Mouse (Mus musculus) C2C12 (cell line): Measurements from ENCODE around the gene Txnrd2. TPM values are rescaled to one million over a fixed set of nuclear protein-coding genes. Genes with fewer than 3 reads are reported as not detected.

Experiments
- H3K27me3 ChIP-seq: one replicate; pipeline ENCODE4 v1.6.1; 2011; ENCODE audit not compliant: control insufficient read depth, insufficient read depth, insufficient read length
- H3K36me3 ChIP-seq: one replicate; pipeline ENCODE4 v1.6.1; 2011; ENCODE audit not compliant: control insufficient read depth, insufficient read depth
- H3K4me3 ChIP-seq: one replicate; pipeline ENCODE4 v1.5.1; 2011; ENCODE audit warnings: mild to moderate bottlenecking, control low read depth; ENCODE audit not compliant: poor library complexity, insufficient read depth, severe bottlenecking
- H3K79me2 ChIP-seq: one replicate; pipeline ENCODE4 v1.6.1; 2011; ENCODE audit not compliant: control insufficient read depth, insufficient read depth
- H3K79me3 ChIP-seq: one replicate; pipeline ENCODE4 v1.6.1; 2011; ENCODE audit warnings: low read depth, control low read depth
- H3ac ChIP-seq: one replicate; pipeline ENCODE3; 2011; ENCODE audit warnings: low read depth; ENCODE audit not compliant: control insufficient read depth, insufficient read length
- CEBPB ChIP-seq: IDR thresholded peaks from one replicate; pipeline ENCODE4 v1.6.1; 2011; ENCODE audit warnings: low read depth, mild to moderate bottlenecking, control low read depth, moderate library complexity
- CTCF ChIP-seq: IDR thresholded peaks from one replicate; pipeline ENCODE4 v1.5.1; 2011; ENCODE audit not compliant: control insufficient read depth, insufficient read depth, insufficient read length
- FOSL1 ChIP-seq: IDR thresholded peaks from one replicate; pipeline ENCODE4 v1.8.0; 2011; ENCODE audit warnings: mild to moderate bottlenecking, low read length; ENCODE audit not compliant: poor library complexity, insufficient read depth, severe bottlenecking
- MAX ChIP-seq: IDR thresholded peaks from one replicate; pipeline ENCODE4 v1.6.1; 2011; ENCODE audit warnings: mild to moderate bottlenecking, control low read depth
- MYOD1 ChIP-seq: IDR thresholded peaks from one replicate; pipeline ENCODE4 v1.6.1; 2011; ENCODE audit warnings: low read depth; ENCODE audit not compliant: control insufficient read depth, insufficient read length
- MYOG ChIP-seq: IDR thresholded peaks from one replicate; pipeline ENCODE4 v1.6.1; 2011; ENCODE audit not compliant: control insufficient read depth, insufficient read length; ENCODE audit errors: extremely low read depth
- USF1 ChIP-seq: IDR thresholded peaks from one replicate; pipeline ENCODE4 v1.6.1; 2011; ENCODE audit warnings: low read depth, mild to moderate bottlenecking, control low read depth, moderate library complexity
- polyA plus RNA-seq: library from polyadenylated mRNA; unstranded; fragments of >200 nt; fragmentation: generic; extraction: Trizol; gene quantifications from one replicate; pipeline ENCODE4 v1.2.1, GENCODE M21; 2012; ENCODE audit warnings: missing spikeins

Gene Txnrd2
- polyA plus RNA-seq, 1 experiment, result 19.4 TPM

GRCm38 (mm10) chr16:18405876-18406275 lies 20.3 kb upstream of the Txnrd2 start:
- Histone ChIP-seq H3K36me3 (peaks cover 38% of the 10 kb centered on the region), H3K79me3 (no peaks in the 10 kb centered on the region), H3K79me2 (no peaks in the 10 kb centered on the region), H3K27me3 (no peaks in the 10 kb centered on the region), H3K4me3 (no peak overlapping the region), H3ac (no peak overlapping the region)
- TF ChIP-seq CEBPB, result no peak
- TF ChIP-seq USF1, result no peak
- no peak for TF ChIP-seq MYOG
- no peak for TF ChIP-seq CTCF
- TF ChIP-seq MAX, result no peak
- no peak for TF ChIP-seq FOSL1
- TF ChIP-seq MYOD1, result no peak

- TF ChIP-seq MYOG (no peak), CTCF (peak; percentile 87)
- no peaks in the 10 kb centered on the region for H3K27me3 ChIP-seq
- peaks cover 41% of the 10 kb centered on the region for H3K36me3 ChIP-seq
- H3K79me2 ChIP-seq, result no peaks in the 10 kb centered on the region
- H3K79me3 ChIP-seq, result no peaks in the 10 kb centered on the region
- no peak overlapping the region for H3K4me3 ChIP-seq
- H3ac ChIP-seq, result no peak overlapping the region
These were observed 19.9 kb upstream of the Txnrd2 start for GRCm38 (mm10) chr16:18406293-18406692.

- Histone ChIP-seq H3K79me3 (no peaks in the 10 kb centered on the region), H3K36me3 (peaks cover 50% of the 10 kb centered on the region), H3K4me3 (no peak overlapping the region), H3K79me2 (no peaks in the 10 kb centered on the region), H3K27me3 (no peaks in the 10 kb centered on the region), H3ac (no peak overlapping the region)
- TF ChIP-seq CEBPB (no peak), MYOD1 (no peak), MYOG (no peak), CTCF (no peak), FOSL1 (no peak), MAX (no peak), USF1 (no peak)
These were observed 18.3 kb upstream of the Txnrd2 start for GRCm38 (mm10) chr16:18407912-18408311.

GRCm38 (mm10) chr16:18409776-18410175 lies 16.4 kb upstream of the Txnrd2 start:
- Histone ChIP-seq H3ac (no peak overlapping the region), H3K79me3 (peaks cover 5% of the 10 kb centered on the region), H3K79me2 (peaks cover 14% of the 10 kb centered on the region), H3K36me3 (peaks cover 61% of the 10 kb centered on the region), H3K27me3 (no peaks in the 10 kb centered on the region), H3K4me3 (no peak overlapping the region)
- no peak for TF ChIP-seq CTCF
- no peak for TF ChIP-seq USF1
- TF ChIP-seq MYOG, result no peak

GRCm38 (mm10) chr16:18410418-18410817 lies 15.8 kb upstream of the Txnrd2 start:
- H3K36me3 ChIP-seq, result peaks cover 66% of the 10 kb centered on the region
- H3K79me2 ChIP-seq, result peaks cover 21% of the 10 kb centered on the region
- peaks cover 9% of the 10 kb centered on the region for H3K79me3 ChIP-seq
- no peak overlapping the region for H3K4me3 ChIP-seq
- H3K27me3 ChIP-seq, result no peaks in the 10 kb centered on the region
- H3ac ChIP-seq, result no peak overlapping the region
- TF ChIP-seq MYOG (no peak), USF1 (no peak), CTCF (no peak), MAX (no peak), CEBPB (no peak)

- H3K4me3 ChIP-seq, result no peak overlapping the region
- no peak overlapping the region for H3ac ChIP-seq
- TF ChIP-seq USF1, result no peak
- no peak for TF ChIP-seq MYOG
- TF ChIP-seq MAX, result no peak
- no peak for TF ChIP-seq MYOD1
- TF ChIP-seq CEBPB, result no peak
- TF ChIP-seq FOSL1, result no peak
- TF ChIP-seq CTCF, result no peak
- H3K79me2 ChIP-seq, result peaks cover 24% of the 10 kb centered on the region
- H3K36me3 ChIP-seq, result peaks cover 64% of the 10 kb centered on the region
- H3K27me3 ChIP-seq, result no peaks in the 10 kb centered on the region
- H3K79me3 ChIP-seq, result peaks cover 10% of the 10 kb centered on the region
These were observed 15.0 kb upstream of the Txnrd2 start for GRCm38 (mm10) chr16:18411026-18411649.
